Mouse (Mus musculus): ENCODE results near the gene Olfr1046. TPM values are rescaled to one million over a fixed set of nuclear protein-coding genes. Genes with fewer than 3 reads are reported as not detected.

Gene Olfr1046
- not detected for total RNA-seq (2023)

DNA sequence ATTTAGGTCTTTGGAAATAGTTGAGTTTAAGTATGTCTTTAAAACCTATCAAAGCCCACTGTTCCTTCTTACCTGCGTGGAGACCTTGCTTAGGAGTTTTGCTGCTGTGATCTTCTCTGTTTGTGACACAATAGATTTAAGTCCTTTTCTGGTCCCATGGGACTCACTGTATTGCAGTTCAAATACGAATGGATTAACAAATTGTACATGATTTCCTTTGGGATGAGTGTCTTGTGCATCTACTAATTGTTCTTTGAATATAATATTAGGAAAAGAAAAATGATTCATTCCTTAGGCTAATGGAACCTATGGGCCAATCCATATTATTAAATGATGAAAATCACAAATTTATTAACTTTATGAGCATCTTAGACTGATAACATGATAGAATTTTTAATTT, at the start of gene Olfr1046:
Gene Olfr1046, minus strand, starts transcription at position 101 of the 400 bp plus-strand sequence.

DNA sequence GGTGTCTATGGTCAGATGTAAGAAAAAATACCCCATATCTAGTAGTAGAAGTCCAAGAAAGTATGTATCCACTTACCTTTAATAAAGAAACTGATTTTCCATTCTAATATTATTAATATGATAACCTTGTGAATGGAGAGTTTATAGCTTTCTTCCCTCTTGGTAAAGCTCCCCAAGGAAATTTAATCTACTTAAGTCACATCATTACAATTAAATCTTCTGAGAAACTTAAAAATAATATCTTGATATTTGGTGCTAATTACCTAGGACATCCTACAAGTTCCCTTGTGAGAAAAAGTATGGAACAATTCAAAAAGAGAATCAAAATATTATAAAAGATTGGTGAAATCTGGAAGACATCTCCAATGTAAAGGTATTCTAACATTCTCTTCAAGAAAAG, 39.1 kb upstream of the Olfr1046 start, which contains the start of gene Olfr1049:
Gene Olfr1049, minus strand, starts transcription at position 101 of the 400 bp plus-strand sequence.

DNA sequence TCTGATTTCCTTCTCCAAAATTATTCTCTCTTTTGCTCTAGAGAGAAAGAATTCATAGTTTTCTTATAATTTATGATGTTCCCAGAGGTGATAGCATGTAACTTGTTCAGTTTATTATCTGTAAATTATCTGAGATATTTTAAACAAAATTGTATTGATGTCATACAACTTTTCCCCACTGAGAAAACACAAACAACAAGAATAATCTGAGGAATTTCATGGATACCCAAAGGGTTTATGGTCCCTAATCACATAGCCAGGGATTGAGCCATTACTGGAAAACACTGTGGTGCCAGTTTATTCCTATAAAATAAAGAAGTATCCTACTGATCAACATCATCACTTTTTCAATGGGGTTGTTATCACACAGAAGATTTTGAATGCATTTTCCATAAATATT, 21.1 kb upstream of the Olfr1046 start, which contains the start of gene Olfr1048:
Gene Olfr1048, minus strand, starts transcription at position 101 of the 400 bp plus-strand sequence.

DNA sequence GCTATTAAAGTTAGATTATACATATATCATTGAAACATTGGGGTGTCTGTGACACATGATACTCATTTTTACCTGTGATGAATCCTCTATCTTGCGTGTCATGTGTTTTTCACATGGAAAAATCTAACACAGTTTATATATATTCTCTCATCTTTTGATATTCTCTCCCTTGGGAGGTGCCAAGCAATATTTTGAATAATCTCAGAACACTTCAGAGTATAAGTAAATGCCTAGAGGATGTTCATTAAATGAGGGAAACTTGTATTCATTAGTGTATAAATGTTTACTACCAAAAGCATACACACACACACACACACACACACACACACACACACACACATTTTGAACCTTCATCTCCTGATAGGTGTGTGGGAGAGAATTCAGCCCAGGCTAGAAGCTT, 12.2 kb upstream of the Olfr1046 start, which contains the start of gene Olfr1047:
Gene Olfr1047, minus strand, starts transcription at position 101 of the 400 bp plus-strand sequence.

DNA sequence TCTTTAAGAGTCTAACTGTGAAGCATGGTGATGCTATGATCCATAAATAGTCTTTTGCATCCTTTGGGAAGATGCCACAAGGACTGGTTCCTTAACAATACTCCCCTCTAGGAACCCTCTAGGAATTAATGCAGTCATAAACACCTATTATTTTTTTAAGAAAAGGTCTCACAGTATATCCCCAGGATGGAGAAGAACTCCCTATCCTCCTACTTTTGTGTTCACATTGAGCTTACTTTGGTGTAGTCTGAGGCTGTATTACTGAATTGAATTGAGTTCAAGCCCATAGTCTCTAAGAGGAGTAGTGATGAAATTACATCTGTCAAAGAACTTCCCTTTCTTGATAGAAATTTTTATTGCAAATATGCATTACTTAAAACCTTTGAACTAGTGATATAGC, 16.2 kb downstream of the Olfr1046 start, which contains the start of gene Olfr1045:
Gene Olfr1045, minus strand, starts transcription at position 101 of the 400 bp plus-strand sequence.

GRCm38 (mm10) chr2:86185583-86185982, 33.5 kb downstream of the Olfr1046 start, which contains the start of gene Olfr52:
TSS of gene Olfr52 (minus strand) at chr2:86185683.

GRCm38 (mm10) chr2:86177720-86178119, 41.4 kb downstream of the Olfr1046 start, which contains the start of gene Olfr1044:
TSS of gene Olfr1044 (minus strand) at chr2:86177820.

DNA sequence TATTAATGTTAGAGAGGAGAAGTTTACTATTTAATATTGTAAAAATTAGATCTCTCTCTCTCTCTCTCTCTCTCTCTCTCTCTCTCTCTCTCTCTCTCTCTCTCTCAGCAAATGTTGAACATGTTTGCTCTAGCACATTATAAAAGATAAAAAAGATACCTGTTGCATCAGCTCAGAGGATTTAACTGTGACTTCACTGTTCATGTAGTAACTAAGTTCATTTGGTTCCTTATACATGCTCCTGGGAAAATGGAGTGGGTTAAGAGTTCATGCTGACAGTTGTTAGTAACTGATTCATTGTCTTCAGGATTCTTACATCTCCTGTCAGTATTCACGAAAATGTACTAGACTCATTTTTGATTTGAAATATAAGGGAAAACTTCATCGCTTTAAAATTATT, 51.7 kb downstream of the Olfr1046 start, which contains the start of gene Olfr1043:
Gene Olfr1043, minus strand, starts transcription at position 101 of the 400 bp plus-strand sequence.

Other genes starting within 250 kb of the Olfr1046 start
- gene Olfr1029, start 245.4 kb downstream of the Olfr1046 start, total RNA-seq (2023): not detected
- gene Olfr1030, start 240.0 kb downstream of the Olfr1046 start, total RNA-seq (2023): not detected
- not detected for gene Olfr1031, start 229.0 kb downstream of the Olfr1046 start, total RNA-seq (2023)
- gene Olfr1032, start 213.8 kb downstream of the Olfr1046 start, total RNA-seq (2023): not detected
- not detected for gene Olfr1033, start 198.7 kb downstream of the Olfr1046 start, total RNA-seq (2023)
- gene Olfr1034, start 173.5 kb downstream of the Olfr1046 start, total RNA-seq (2023): not detected
- not detected for gene Olfr1036, start 145.3 kb downstream of the Olfr1046 start, total RNA-seq (2023)
- gene Olfr1037, start 131.9 kb downstream of the Olfr1046 start, total RNA-seq (2023): not detected
- gene Olfr1039, start 83.4 kb downstream of the Olfr1046 start, total RNA-seq (2023): not detected
- not detected for gene Olfr1040, start 72.6 kb downstream of the Olfr1046 start, total RNA-seq (2023)
- not detected for gene Olfr1042, start 57.5 kb downstream of the Olfr1046 start, total RNA-seq (2023)
- not detected for gene Olfr1043, start 51.8 kb downstream of the Olfr1046 start, total RNA-seq (2023)
- not detected for gene Olfr1044, start 41.5 kb downstream of the Olfr1046 start, total RNA-seq (2023)
- gene Olfr52, start 33.6 kb downstream of the Olfr1046 start, total RNA-seq (2023): not detected
- not detected for gene Olfr1045, start 16.3 kb downstream of the Olfr1046 start, total RNA-seq (2023)
- gene Olfr1047, start 12.1 kb upstream of the Olfr1046 start, total RNA-seq (2023): not detected
- gene Olfr1048, start 21.0 kb upstream of the Olfr1046 start, total RNA-seq (2023): not detected
- gene Olfr1049, start 39.0 kb upstream of the Olfr1046 start, total RNA-seq (2023): not detected
- gene Olfr1051, start 59.8 kb upstream of the Olfr1046 start, total RNA-seq (2023): not detected
- gene Olfr1052, start 73.1 kb upstream of the Olfr1046 start, total RNA-seq (2023): not detected
- gene Olfr1053, start 96.0 kb upstream of the Olfr1046 start, total RNA-seq (2023): not detected
- gene Olfr1054, start 116.1 kb upstream of the Olfr1046 start, total RNA-seq (2023): not detected
- not detected for gene Olfr1055, start 131.0 kb upstream of the Olfr1046 start, total RNA-seq (2023)
- not detected for gene Olfr1056, start 143.2 kb upstream of the Olfr1046 start, total RNA-seq (2023)
- not detected for gene Olfr1057, start 159.1 kb upstream of the Olfr1046 start, total RNA-seq (2023)
- not detected for gene Olfr1058, start 169.2 kb upstream of the Olfr1046 start, total RNA-seq (2023)
- not detected for gene Olfr1061, start 194.7 kb upstream of the Olfr1046 start, total RNA-seq (2023)
- gene Olfr1062, start 207.4 kb upstream of the Olfr1046 start, total RNA-seq (2023): not detected
- not detected for gene Olfr1065, start 231.3 kb upstream of the Olfr1046 start, total RNA-seq (2023)
- gene Olfr1066, start 237.0 kb upstream of the Olfr1046 start, total RNA-seq (2023): not detected

Data from T-cell, adult 66 days (primary cell).